Mouse (Mus musculus): ENCODE data around the gene Tssk6. TPM values are rescaled to one million over a fixed set of nuclear protein-coding genes. Genes with fewer than 3 reads are reported as not detected.
A peak's percentile ranks its signal among the peaks of the same experiment; 100 is the strongest.

Gene Tssk6
- under 1 TPM in 1 of 2 experiments, not detected in 1; 0.64 TPM for total RNA-seq (2021)
- long read RNA-seq, experiment 1, partial matches to known transcripts = 0 of 1 reads
- long read RNA-seq, experiment 1, other reads (novel, unspliced or antisense) = 0 of 1 reads
- long read RNA-seq, experiment 2 = 0 reads

- H3K4me3 ChIP-seq = peak within 1 kb of the TSS; percentile 95
- peak; percentile 27; the same call in 1 of the 2 replicates for TF ChIP-seq CTCF (conservative IDR thresholded peaks at IDR 0.05)
- DNase-seq (ENCODE audit: low spot score in 2 of 2) = peak in 1 of 2 experiments; percentile 37
- H3K27ac ChIP-seq = peak within 1 kb of the TSS; percentile 98
Observed at GRCm38 (mm10) chr8:69902163-69903062, at the start of gene Tssk6, which contains the start of the genes Ndufa13 and Yjefn3. TSS of gene Tssk6 (plus strand) at chr8:69902184. TSS of gene Ndufa13 (minus strand) at chr8:69902558. TSS of gene Yjefn3 (minus strand) at chr8:69902712.

- H3K4me3 ChIP-seq = no peak overlapping the region
Observed at GRCm38 (mm10) chr8:69853869-69854268, 48.1 kb upstream of the Tssk6 start.

GRCm38 (mm10) chr8:69860807-69861206 lies 41.2 kb upstream of the Tssk6 start:
- Histone ChIP-seq H3K27ac (no peak overlapping the region), H3K4me3 (no peak overlapping the region)
- peak; percentile 51 for TF ChIP-seq CTCF (conservative IDR thresholded peaks at IDR 0.05)
- DNase-seq (ENCODE audit: low spot score in 2 of 2) = no peak

More at GRCm38 (mm10) chr8:69853869-69854268, 48.1 kb upstream of the Tssk6 start:
- no peak overlapping the region for H3K27ac ChIP-seq
- TF ChIP-seq CTCF (conservative IDR thresholded peaks at IDR 0.05) = no peak
- no peak for DNase-seq (ENCODE audit: low spot score in 2 of 2)

- no peak for DNase-seq (ENCODE audit: low spot score in 2 of 2)
- Histone ChIP-seq H3K27ac (no peak overlapping the region), H3K4me3 (no peak overlapping the region)
- no peak for TF ChIP-seq CTCF (conservative IDR thresholded peaks at IDR 0.05)
Observed at GRCm38 (mm10) chr8:69861251-69861650, 40.7 kb upstream of the Tssk6 start.

- Histone ChIP-seq H3K27ac (no peak overlapping the region), H3K4me3 (no peak overlapping the region)
- DNase-seq (ENCODE audit: low spot score in 2 of 2) = no peak
- TF ChIP-seq CTCF (conservative IDR thresholded peaks at IDR 0.05) = no peak
Observed at GRCm38 (mm10) chr8:69863387-69864020, 38.5 kb upstream of the Tssk6 start.

GRCm38 (mm10) chr8:69864180-69864579 lies 37.8 kb upstream of the Tssk6 start:
- no peak for DNase-seq (ENCODE audit: low spot score in 2 of 2)
- no peak for TF ChIP-seq CTCF (conservative IDR thresholded peaks at IDR 0.05)
- no peak overlapping the region for H3K27ac ChIP-seq

GRCm38 (mm10) chr8:69867696-69868326 lies 34.2 kb upstream of the Tssk6 start:
- Histone ChIP-seq H3K4me3 (no peak overlapping the region), H3K27ac (no peak overlapping the region)
- TF ChIP-seq CTCF (conservative IDR thresholded peaks at IDR 0.05) = no peak
- DNase-seq (ENCODE audit: low spot score in 2 of 2) = no peak

More at GRCm38 (mm10) chr8:69864180-69864579, 37.8 kb upstream of the Tssk6 start:
- H3K4me3 ChIP-seq = no peak overlapping the region

GRCm38 (mm10) chr8:69870003-69870765 lies 31.8 kb upstream of the Tssk6 start:
- no peak for TF ChIP-seq CTCF (conservative IDR thresholded peaks at IDR 0.05)
- Histone ChIP-seq H3K4me3 (no peak overlapping the region), H3K27ac (no peak overlapping the region)
- DNase-seq (ENCODE audit: low spot score in 2 of 2) = no peak

GRCm38 (mm10) chr8:69870907-69871306 lies 31.1 kb upstream of the Tssk6 start:
- no peak overlapping the region for H3K27ac ChIP-seq
- no peak for DNase-seq (ENCODE audit: low spot score in 2 of 2)
- no peak for TF ChIP-seq CTCF (conservative IDR thresholded peaks at IDR 0.05)

GRCm38 (mm10) chr8:69874155-69874554 lies 27.8 kb upstream of the Tssk6 start:
- TF ChIP-seq CTCF (conservative IDR thresholded peaks at IDR 0.05) = peak; percentile 95
- peak; percentile 55 to 70 for DNase-seq (ENCODE audit: low spot score in 2 of 2)
- Histone ChIP-seq H3K4me3 (no peak overlapping the region), H3K27ac (no peak overlapping the region)

More at GRCm38 (mm10) chr8:69870907-69871306, 31.1 kb upstream of the Tssk6 start:
- no peak overlapping the region for H3K4me3 ChIP-seq

- TF ChIP-seq CTCF (conservative IDR thresholded peaks at IDR 0.05) = no peak
- DNase-seq (ENCODE audit: low spot score in 2 of 2) = no peak
- no peak overlapping the region for H3K27ac ChIP-seq
- H3K4me3 ChIP-seq = no peak overlapping the region
Observed at GRCm38 (mm10) chr8:69874654-69875053, 27.3 kb upstream of the Tssk6 start.

- no peak for DNase-seq (ENCODE audit: low spot score in 2 of 2)
- TF ChIP-seq CTCF (conservative IDR thresholded peaks at IDR 0.05) = no peak
- Histone ChIP-seq H3K27ac (no peak overlapping the region), H3K4me3 (no peak overlapping the region)
Observed at GRCm38 (mm10) chr8:69876097-69876496, 25.9 kb upstream of the Tssk6 start.

Data from layer of hippocampus, adult 2 months (tissue).